In genomic region chr16:26961971-26962370, GRCm38 (mm10) we compare ENCODE assay signal across 28 mouse cellular contexts. TPM values are rescaled to one million over a fixed set of nuclear protein-coding genes. Genes with fewer than 3 reads are reported as not detected.
DNase-seq lines count a peak whose midpoint lies in the region; ATAC-seq and TF ChIP-seq lines count a peak whose summit lies in the region.
"Had no signal": no experiment of that assay in that cellular context is flagged by ENCODE, and none has a peak within 500 bp of the region (broad histone marks: within the 10 kb centered on the region; RNA-seq: fewer than 3 reads in every experiment).

No protein-coding gene starts in this region.

- TF ChIP-seq CTCF in brain, embryonic 14.5 days (IDR thresholded peaks at IDR 0.05; ENCODE audit: borderline replicate concordance, extremely low read depth, insufficient read depth, insufficient read length) = no peak

- H3K4me2 ChIP-seq in midbrain, embryonic 12.5 days (replicated peaks) = no peak overlapping the region
- no peak overlapping the region for H3K4me2 ChIP-seq in midbrain, embryonic 16.5 days (ENCODE audit: low read length)
- H3K4me2 ChIP-seq: embryonic facial prominence, embryonic 12.5 days; embryonic facial prominence, embryonic 15.5 days; heart, embryonic 11.5 days; hindbrain, embryonic 12.5 days; hindbrain, embryonic 15.5 days had no signal

- H3K27ac ChIP-seq in midbrain, embryonic 12.5 days (replicated peaks) = no peak overlapping the region
- H3K27ac ChIP-seq in midbrain, embryonic 16.5 days (ENCODE audit: low read length) = no peak overlapping the region
- H3K27ac ChIP-seq: embryonic facial prominence, embryonic 12.5 days; embryonic facial prominence, embryonic 15.5 days; heart, adult 2 months; hindbrain, embryonic 12.5 days; hindbrain, embryonic 15.5 days had no signal

- DNase-seq in R1 (ENCODE audit: low read depth, low spot score) = peak; percentile 96
- peak; percentile 18 for DNase-seq in brain, embryonic 14.5 days (ENCODE audit: low read depth)
- no peak for DNase-seq in cerebellum, adult 9-11 months
- DNase-seq in right cerebral cortex, postnatal 36 days (ENCODE audit: low spot score in 2 of 2) = no peak
- DNase-seq: adrenal gland, postnatal 14 days; cerebellum, adult 11-12 months; cerebellum, adult 8-10 months; cerebellum, postnatal 14 days; gastrocnemius, postnatal 10 days; gastrocnemius, postnatal 36 days; heart, adult 2 months; kidney, adult 2 months had no signal

- H3K9me3 ChIP-seq in midbrain, embryonic 12.5 days = no peaks in the 10 kb centered on the region
- no peaks in the 10 kb centered on the region for H3K9me3 ChIP-seq in midbrain, embryonic 16.5 days (replicated peaks; ENCODE audit: control insufficient read depth, low read length, poor library complexity, severe bottlenecking)
- H3K9me3 ChIP-seq: embryonic facial prominence, embryonic 12.5 days; embryonic facial prominence, embryonic 15.5 days; G1E; hindbrain, embryonic 12.5 days; hindbrain, embryonic 15.5 days had no signal

- peak; percentile 16; the same call in 1 of the 2 replicates for ATAC-seq in midbrain, embryonic 12.5 days (ENCODE audit: low FRiP score, low read depth)
- no peak for ATAC-seq in midbrain, embryonic 16.5 days
- ATAC-seq: CD4-positive, CD25-positive, alpha-beta regulatory T cell, adult 4 months; forebrain, embryonic 14.5 days; intestine, postnatal 0 days; Patski had no signal

- no peaks in the 10 kb centered on the region for H3K4me1 ChIP-seq in midbrain, embryonic 12.5 days
- H3K4me1 ChIP-seq in midbrain, embryonic 16.5 days (ENCODE audit: control insufficient read depth, insufficient read depth, low read length) = no peaks in the 10 kb centered on the region
- H3K4me1 ChIP-seq: embryonic facial prominence, embryonic 12.5 days; embryonic facial prominence, embryonic 15.5 days; hindbrain, embryonic 12.5 days; hindbrain, embryonic 15.5 days had no signal

- no peak overlapping the region for H3K4me3 ChIP-seq in midbrain, embryonic 12.5 days
- H3K4me3 ChIP-seq in midbrain, embryonic 16.5 days (ENCODE audit: low read depth, low read length) = no peak overlapping the region
- H3K4me3 ChIP-seq: embryonic facial prominence, embryonic 12.5 days; embryonic facial prominence, embryonic 15.5 days; heart, adult 2 months; hindbrain, embryonic 12.5 days; hindbrain, embryonic 15.5 days had no signal

- 0 out of 2 replicates have a peak, but pooled peaks cover 4% of the 10 kb centered on the region for H3K27me3 ChIP-seq in midbrain, embryonic 12.5 days
- no peaks in the 10 kb centered on the region for H3K27me3 ChIP-seq in midbrain, embryonic 16.5 days (ENCODE audit: control insufficient read depth, insufficient read depth, low read depth, low read length)

- no peaks in the 10 kb centered on the region for H3K36me3 ChIP-seq in midbrain, embryonic 12.5 days
- H3K36me3 ChIP-seq in midbrain, embryonic 16.5 days (ENCODE audit: control insufficient read depth, insufficient read depth, low read length) = no peaks in the 10 kb centered on the region
- H3K36me3 ChIP-seq: embryonic facial prominence, embryonic 12.5 days; embryonic facial prominence, embryonic 15.5 days; G1E; hindbrain, embryonic 12.5 days; hindbrain, embryonic 15.5 days had no signal

- TF ChIP-seq POLR2A in brain, embryonic 14.5 days (IDR thresholded peaks at IDR 0.05; ENCODE audit: borderline replicate concordance, extremely low read depth, insufficient read depth, insufficient read length, poor library complexity, severe bottlenecking) = no peak

- H3K9ac ChIP-seq in midbrain, embryonic 12.5 days (replicated peaks) = no peak overlapping the region
- no peak overlapping the region for H3K9ac ChIP-seq in midbrain, embryonic 16.5 days (ENCODE audit: low read depth, low read length)
- H3K9ac ChIP-seq: embryonic facial prominence, embryonic 12.5 days; embryonic facial prominence, embryonic 15.5 days; hindbrain, embryonic 12.5 days; hindbrain, embryonic 15.5 days had no signal

RNA-seq across cellular contexts. Expression of gene Gmnc, which starts 29.5 kb away (rescaled TPM):
- polyA plus RNA-seq in midbrain, embryonic 12.5 days (2016; fragmentation: Nextera tagmentation; extraction: Ambion mirVana) = 0.55 TPM in 1 of 2 replicates, not detected in the other
- 0.18 and 0.25 TPM in 2 replicates for polyA plus RNA-seq in midbrain, embryonic 16.5 days (2015; fragmentation: Nextera tagmentation; extraction: Ambion mirVana)
- polyA plus RNA-seq in brain, embryonic 14.5 days (2012; rRNA removed) = 2.1 and 3.6 TPM in 2 replicates
- polyA plus RNA-seq: C2C12; CD4-positive, CD25-positive, alpha-beta regulatory T cell, adult 4 months; G1E; heart, embryonic 11.5 days; heart, embryonic 14.5 days; heart, postnatal 0 days; intestine, embryonic 14.5 days; intestine, postnatal 0 days; Patski had no signal

Comparison
In these comparisons a context has a peak if more than half of its experiments do, and no peak if none do; other contexts are left out.
1. DNase-seq: peak in R1 (single experiment) and brain, embryonic 14.5 days (single experiment); none in cerebellum, adult 9-11 months (single experiment) and right cerebral cortex, postnatal 36 days (0 of 2).